Mouse (Mus musculus): ENCODE results near the gene Gm11937. TPM values are rescaled to one million over a fixed set of nuclear protein-coding genes. Genes with fewer than 3 reads are reported as not detected.
"Not testable (repeated sequence)": the region's sequence is repeated elsewhere in the genome, so short reads cannot be mapped to it uniquely, and the experiment has no call there.

Gm11937 gene
- total RNA-seq (2012; rRNA removed): not detected in 2 replicates
- not detected for polyA plus RNA-seq (2012; ENCODE audit: insufficient read depth in 1 of 2, insufficient read length in 2 of 2, low read depth in 1 of 2, low replicate concordance in 2 of 2, missing spikeins in 1 of 2)

- not testable (repeated sequence) for H3K4me3 ChIP-seq (ENCODE audit: control insufficient read depth in 1 of 2, insufficient read depth in 1 of 2, low read depth in 2 of 2, low read length in 2 of 2); H3K9ac ChIP-seq (ENCODE audit: control insufficient read depth, low read depth, low read length, poor library complexity, severe bottlenecking); H3K4me1 ChIP-seq (ENCODE audit: control insufficient read depth in 1 of 2, insufficient read depth in 2 of 2, low read length in 2 of 2); H3K9me3 ChIP-seq (replicated peaks; ENCODE audit: insufficient read depth, low read length); H3K27ac ChIP-seq (ENCODE audit: control insufficient read depth, low read depth, low read length); H3K79me2 ChIP-seq (ENCODE audit: control insufficient read depth, insufficient read depth, low read length, poor library complexity); H3K27me3 ChIP-seq (ENCODE audit: control insufficient read depth in 1 of 2, insufficient read depth in 2 of 2, low read length in 2 of 2); DNase-seq (ENCODE audit: low read depth, low spot score); H3K36me3 ChIP-seq (ENCODE audit: control insufficient read depth in 1 of 2, insufficient read depth in 2 of 2, low read length in 2 of 2)
Observed at GRCm38 (mm10) chr11:99610089-99610488, at the start of gene Gm11937. Gm11937 (minus strand) TSS chr11:99610189.

DNA sequence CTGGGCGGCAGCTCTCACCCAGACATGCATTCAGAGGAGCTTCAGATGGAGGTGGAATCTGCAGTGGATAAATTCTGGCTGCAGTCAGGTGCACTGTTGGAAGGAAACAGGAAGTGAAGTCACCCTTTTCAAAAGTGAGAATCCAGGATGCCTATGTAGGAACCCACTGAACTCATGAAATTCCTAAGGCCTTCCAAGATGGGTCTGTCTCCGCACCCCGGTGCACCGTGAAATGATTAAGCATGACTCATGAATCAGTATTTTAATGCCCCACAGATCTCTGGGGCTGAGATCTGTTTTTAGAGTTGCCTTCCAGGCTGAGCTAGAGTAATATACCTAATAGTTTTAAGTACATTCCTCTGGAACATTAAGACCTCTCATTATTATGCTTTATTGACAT, 49.3 kb upstream of the Gm11937 start:
- TF ChIP-seq UBTF (IDR thresholded peaks at IDR 0.05; ENCODE audit: borderline replicate concordance, insufficient read depth, low read depth, low read length) (no peak), HCFC1 (IDR thresholded peaks at IDR 0.05; ENCODE audit: low read depth, low read length) (no peak), JUND (IDR thresholded peaks at IDR 0.05; ENCODE audit: low read depth, low read length) (no peak), ZMIZ1 (IDR thresholded peaks at IDR 0.05; ENCODE audit: low read depth, low read length) (no peak), TAL1 (IDR thresholded peaks at IDR 0.05; ENCODE audit: low read length) (no peak), POLR2AphosphoS2 (IDR thresholded peaks at IDR 0.05; ENCODE audit: low read length) (no peak), CTCF (IDR thresholded peaks at IDR 0.05 in 2 of 3, conservative IDR thresholded peaks at IDR 0.05 in 1 of 3; ENCODE audit: control insufficient read depth in 1 of 3, insufficient read depth in 1 of 3, low read depth in 2 of 3, low read length in 3 of 3, poor library complexity in 1 of 3, severe bottlenecking in 1 of 3) (no peak), TCF12 (IDR thresholded peaks at IDR 0.05; ENCODE audit: low read depth, low read length) (no peak), MYC (IDR thresholded peaks at IDR 0.05; ENCODE audit: low read depth, low read length) (no peak), ETS1 (IDR thresholded peaks at IDR 0.05; ENCODE audit: low read depth, low read length) (no peak), MAZ (IDR thresholded peaks at IDR 0.05; ENCODE audit: low read depth, low read length) (no peak), RAD21 (IDR thresholded peaks at IDR 0.05; ENCODE audit: low read depth, low read length) (no peak), GATA1 (IDR thresholded peaks at IDR 0.05; ENCODE audit: low read depth, low read length) (no peak), MYB (IDR thresholded peaks at IDR 0.05; ENCODE audit: low read depth, low read length) (no peak), NRF1 (IDR thresholded peaks at IDR 0.05; ENCODE audit: insufficient read depth, low read depth, low read length, poor library complexity, severe bottlenecking) (no peak)
- Histone ChIP-seq H3K4me3 (ENCODE audit: control insufficient read depth in 1 of 2, insufficient read depth in 1 of 2, low read depth in 2 of 2, low read length in 2 of 2) (no peak overlapping the region), H3K27ac (ENCODE audit: control insufficient read depth, low read depth, low read length) (no peak overlapping the region), H3K4me1 (ENCODE audit: control insufficient read depth in 1 of 2, insufficient read depth in 2 of 2, low read length in 2 of 2) (no peaks in the 10 kb centered on the region), H3K27me3 (ENCODE audit: control insufficient read depth in 1 of 2, insufficient read depth in 2 of 2, low read length in 2 of 2) (no peaks in the 10 kb centered on the region), H3K36me3 (ENCODE audit: control insufficient read depth in 1 of 2, insufficient read depth in 2 of 2, low read length in 2 of 2) (no peaks in the 10 kb centered on the region), H3K9ac (ENCODE audit: control insufficient read depth, low read depth, low read length, poor library complexity, severe bottlenecking) (no peak overlapping the region), H3K79me2 (ENCODE audit: control insufficient read depth, insufficient read depth, low read length, poor library complexity) (no peaks in the 10 kb centered on the region), H3K9me3 (replicated peaks; ENCODE audit: insufficient read depth, low read length) (no peaks in the 10 kb centered on the region)
- no peak for DNase-seq (ENCODE audit: low read depth, low spot score)

DNA sequence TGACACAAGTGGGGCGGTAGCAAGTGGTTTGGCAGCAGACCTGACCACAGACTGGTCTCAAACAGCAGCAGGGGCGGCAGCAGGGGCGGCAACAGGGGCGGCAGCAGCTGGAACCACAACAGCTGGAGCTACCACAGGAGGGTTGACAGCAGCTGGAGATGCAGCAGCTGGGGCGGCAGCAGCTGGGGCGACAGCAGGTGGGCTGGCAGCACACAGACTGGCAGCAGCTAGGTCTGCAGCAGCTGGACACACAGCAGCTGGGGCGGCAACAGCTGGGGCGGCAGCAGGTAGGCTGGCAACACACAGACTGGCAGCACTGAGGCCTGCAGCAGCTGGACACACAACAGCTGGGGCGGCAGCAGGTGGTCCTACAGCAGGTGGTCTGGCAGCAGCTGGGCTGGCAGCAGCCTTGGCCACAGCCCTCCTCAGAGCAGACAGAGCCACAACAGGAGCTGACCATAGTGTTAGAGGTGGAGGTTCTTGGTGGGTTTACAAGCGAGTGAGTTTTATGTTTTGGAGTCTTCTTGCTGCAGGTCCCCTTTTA, 48.5 kb upstream of the Gm11937 start, which contains the start of gene Gm11563:
TSS of gene Gm11563 (minus strand) at position 494 of the 544 bp plus-strand sequence.
- H3K27ac ChIP-seq (ENCODE audit: control insufficient read depth, low read depth, low read length); H3K4me1 ChIP-seq (ENCODE audit: control insufficient read depth in 1 of 2, insufficient read depth in 2 of 2, low read length in 2 of 2); H3K9ac ChIP-seq (ENCODE audit: control insufficient read depth, low read depth, low read length, poor library complexity, severe bottlenecking); H3K9me3 ChIP-seq (replicated peaks; ENCODE audit: insufficient read depth, low read length); H3K79me2 ChIP-seq (ENCODE audit: control insufficient read depth, insufficient read depth, low read length, poor library complexity); H3K4me3 ChIP-seq (ENCODE audit: control insufficient read depth in 1 of 2, insufficient read depth in 1 of 2, low read depth in 2 of 2, low read length in 2 of 2); H3K27me3 ChIP-seq (ENCODE audit: control insufficient read depth in 1 of 2, insufficient read depth in 2 of 2, low read length in 2 of 2); DNase-seq (ENCODE audit: low read depth, low spot score); H3K36me3 ChIP-seq (ENCODE audit: control insufficient read depth in 1 of 2, insufficient read depth in 2 of 2, low read length in 2 of 2): not testable (repeated sequence)

Measured in MEL (cell line).